Mouse (Mus musculus) neural tube, embryonic 15.5 days (tissue): ENCODE measurements at regions not wholly inside any gene's neighbourhood (a gene's known extent, or its start where the extent isn't known, plus 50 kb on each side); places are given as distances from the start of the nearest gene placed in this dataset.

Experiments
- ATAC-seq: fragments of 200-750 bp; cut with Nextera tagmentation; 2 replicates; pipeline ENCODE4 v1.8.0; 2017; ENCODE audit warnings: mild to moderate bottlenecking, moderate TSS enrichment, moderate library complexity; ENCODE audit not compliant: low FRiP score
- H3K27ac ChIP-seq: fragments of 300-500 bp; sonication (generic); replicated peaks from 2 replicates; pipeline ENCODE4 v1.5.1; 2015; ENCODE audit warnings: mild to moderate bottlenecking, inconsistent platforms
- H3K27me3 ChIP-seq: fragments of 300-500 bp; sonication (generic); replicated peaks from 2 replicates; pipeline ENCODE4 v1.6.1; 2015; ENCODE audit warnings: inconsistent platforms
- H3K36me3 ChIP-seq: fragments of 300-500 bp; sonication (generic); 2 replicates; pipeline ENCODE4 v1.6.1; 2015; ENCODE audit warnings: inconsistent platforms
- H3K4me1 ChIP-seq: fragments of 300-500 bp; sonication (generic); 2 replicates; pipeline ENCODE4 v1.6.1; 2015; ENCODE audit warnings: inconsistent platforms
- H3K4me2 ChIP-seq: fragments of 300-500 bp; sonication (generic); 2 replicates; pipeline ENCODE4 v1.6.1; 2015; ENCODE audit warnings: inconsistent platforms, mild to moderate bottlenecking, moderate library complexity
- H3K4me3 ChIP-seq: fragments of 300-500 bp; sonication (generic); replicated peaks from 2 replicates; pipeline ENCODE4 v1.5.1; 2015; ENCODE audit warnings: mild to moderate bottlenecking, inconsistent platforms
- H3K9ac ChIP-seq: fragments of 300-500 bp; sonication (generic); replicated peaks from 2 replicates; pipeline ENCODE4 v1.6.1; 2015; ENCODE audit warnings: mild to moderate bottlenecking, inconsistent platforms
- H3K9me3 ChIP-seq: fragments of 300-500 bp; sonication (generic); replicated peaks from 2 replicates; pipeline ENCODE4 v1.6.1; 2016; ENCODE audit warnings: inconsistent platforms
- WGBS: fragments of 180-500 bp; shearing (Covaris S2); methylation state at CpG from one replicate; pipeline ENCODE4 v1.1.7; 2015; ENCODE audit warnings: mixed read lengths; 5-methylcytosine and 5-hydroxymethylcytosine counted together

DNA sequence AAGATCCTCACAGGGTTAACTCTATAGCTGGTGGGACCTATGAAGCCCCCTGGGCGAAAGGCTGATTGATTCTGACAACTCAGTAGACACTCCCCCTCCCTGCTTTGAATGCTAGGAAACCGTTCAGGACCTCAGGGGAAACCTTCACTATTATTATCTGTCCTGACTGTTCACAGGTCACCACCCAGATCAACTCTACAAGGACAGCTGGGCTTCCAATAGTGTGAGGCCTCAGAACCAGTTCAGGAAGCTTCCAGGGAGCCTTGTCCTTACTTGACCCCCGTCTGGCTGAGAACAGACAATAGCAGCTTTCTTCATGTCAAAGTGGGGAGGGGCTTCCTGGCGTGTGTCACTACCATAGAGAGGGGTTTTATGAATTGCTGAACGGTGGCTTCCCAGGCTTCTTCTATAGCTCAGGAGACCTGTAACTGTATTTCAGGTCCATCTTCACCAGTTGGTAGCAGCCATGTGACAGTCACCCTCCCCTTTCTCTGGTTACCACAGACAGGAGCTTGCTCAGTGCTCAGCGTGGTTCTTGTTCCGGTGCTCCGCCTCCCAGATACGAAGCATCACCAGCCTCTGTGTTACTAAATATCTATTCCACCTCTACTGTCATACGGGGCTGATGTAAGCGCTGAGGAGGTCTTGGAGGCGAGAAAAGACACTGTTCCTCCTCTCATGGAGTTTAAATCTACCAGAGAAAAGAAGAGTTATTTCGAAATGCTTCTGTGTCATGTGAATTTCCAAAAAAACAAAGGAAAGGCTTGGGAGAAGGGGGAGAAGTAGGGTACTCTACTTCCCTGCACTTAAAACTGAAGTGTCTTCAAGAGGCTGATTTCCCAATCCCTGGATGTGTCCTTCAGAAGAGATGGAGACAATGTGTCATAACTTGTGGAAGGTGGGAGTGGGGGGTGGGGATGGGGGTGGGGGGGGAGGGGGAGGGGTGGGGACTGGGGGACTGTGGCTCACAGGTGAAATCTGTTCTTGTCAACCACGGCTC is 96.9 kb downstream of the Vcpkmt start:
- no peaks in the 10 kb centered on the region for H3K36me3 ChIP-seq
- no peak overlapping the region for H3K9ac ChIP-seq
- H3K27ac ChIP-seq: no peak overlapping the region
- H3K9me3 ChIP-seq: no peaks in the 10 kb centered on the region
- H3K4me2 ChIP-seq: peak overlapping the region; percentile 25
- H3K4me1 ChIP-seq: peaks cover 9% of the 10 kb centered on the region
- 31% methylated on average over 14 of the region's 14 CpGs for WGBS
- ATAC-seq: peak; percentile 41; the same call in 1 of the 2 replicates
- peak overlapping the region; percentile 2; the same call in 1 of the 2 replicates for H3K4me3 ChIP-seq
- H3K27me3 ChIP-seq: no peaks in the 10 kb centered on the region

DNA sequence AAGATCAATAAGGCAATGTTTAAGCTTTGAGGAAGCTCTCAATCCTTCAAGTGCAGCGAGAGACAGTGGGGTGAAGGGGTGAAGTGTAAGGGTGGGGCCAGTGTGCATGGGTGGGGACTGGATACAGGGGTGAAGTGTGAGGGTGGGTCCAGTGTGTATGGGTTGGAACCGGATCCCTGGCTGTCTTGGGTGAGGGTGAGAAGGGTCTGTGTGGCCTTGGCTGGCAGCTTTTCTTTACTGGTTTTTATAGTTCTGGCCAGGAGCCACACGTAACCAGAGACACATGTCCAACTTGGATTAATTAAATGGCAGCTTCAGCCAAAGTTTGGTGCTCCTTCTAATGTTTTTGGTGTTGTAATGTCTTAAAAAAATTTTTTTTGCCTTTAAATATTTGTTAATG is 101.4 kb downstream of the Vcpkmt start:
- H3K27ac ChIP-seq: no peak overlapping the region

DNA sequence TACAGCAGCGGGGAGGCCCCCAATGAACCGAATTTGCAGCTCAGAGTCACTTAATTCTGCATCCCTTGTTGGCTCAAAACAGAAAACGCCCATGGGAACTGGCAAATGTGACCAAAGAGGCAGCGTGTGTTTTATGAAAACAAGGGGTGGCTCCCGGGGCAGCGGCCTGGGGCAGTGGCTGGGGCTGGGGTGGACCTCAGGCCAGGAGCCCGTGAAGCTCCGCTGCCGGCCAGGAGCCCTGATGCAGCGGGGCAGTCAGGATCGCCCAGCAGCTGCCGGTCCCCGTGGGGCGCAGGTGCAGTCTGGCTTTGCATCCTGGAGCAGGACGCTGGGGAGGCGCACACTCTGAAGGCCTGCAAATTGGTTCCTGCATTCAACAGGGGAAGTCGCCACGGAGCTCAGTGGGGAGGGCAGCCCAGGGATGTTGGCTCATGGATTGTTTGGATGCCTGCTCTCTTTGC is 104.4 kb upstream of the Gm9887 start:
- Histone ChIP-seq H3K9me3 (no peaks in the 10 kb centered on the region), H3K9ac (0 out of 2 replicates have a peak overlapping the region, but pooled peaks have one; percentile 34), H3K4me3 (peak overlapping the region; percentile 13; the same call in 1 of the 2 replicates), H3K4me1 (peaks cover 24% of the 10 kb centered on the region), H3K36me3 (no peaks in the 10 kb centered on the region), H3K27ac (peak overlapping the region; percentile 46), H3K27me3 (no peaks in the 10 kb centered on the region), H3K4me2 (peak overlapping the region; percentile 53)
- ATAC-seq: no peak
- WGBS: 6% methylated on average over 18 of the region's 18 CpGs

More for the DNA sequence above, 101.4 kb downstream of the Vcpkmt start:
- Histone ChIP-seq H3K9ac (no peak overlapping the region), H3K36me3 (no peaks in the 10 kb centered on the region), H3K27me3 (no peaks in the 10 kb centered on the region), H3K4me3 (no peak overlapping the region), H3K4me1 (peaks cover 18% of the 10 kb centered on the region), H3K9me3 (no peaks in the 10 kb centered on the region), H3K4me2 (no peak overlapping the region)
- WGBS: 89% methylated on average over 3 of the region's 3 CpGs
- no peak for ATAC-seq

DNA sequence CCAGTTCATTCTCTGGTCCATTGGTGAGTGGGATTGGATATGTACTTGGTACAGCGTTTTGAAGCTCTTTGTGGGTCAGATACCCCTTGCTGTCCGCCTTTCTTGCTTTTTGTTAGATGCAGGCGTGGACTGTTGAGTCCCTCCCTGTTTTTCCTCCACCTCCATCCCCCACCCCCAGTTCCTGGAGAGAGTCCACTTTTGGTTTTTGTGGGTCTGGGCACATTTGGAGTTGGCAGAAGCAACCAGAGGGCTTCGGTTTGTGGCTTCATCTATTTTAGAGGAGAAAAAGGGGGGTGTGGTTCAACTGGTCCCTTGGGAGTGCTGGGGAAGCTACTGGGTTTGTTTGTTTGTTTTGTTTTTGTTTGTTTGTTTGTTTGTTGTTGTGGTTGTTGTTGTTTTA is 103.9 kb upstream of the Gm9887 start:
- H3K9ac ChIP-seq: no peak overlapping the region
- H3K4me2 ChIP-seq: peak overlapping the region; percentile 53
- H3K27me3 ChIP-seq: no peaks in the 10 kb centered on the region
- H3K36me3 ChIP-seq: no peaks in the 10 kb centered on the region
- H3K9me3 ChIP-seq: no peaks in the 10 kb centered on the region
- H3K27ac ChIP-seq: no peak overlapping the region
- peaks cover 24% of the 10 kb centered on the region for H3K4me1 ChIP-seq
- no peak for ATAC-seq
- WGBS: 64% methylated on average over 4 of the region's 4 CpGs
- no peak overlapping the region for H3K4me3 ChIP-seq

DNA sequence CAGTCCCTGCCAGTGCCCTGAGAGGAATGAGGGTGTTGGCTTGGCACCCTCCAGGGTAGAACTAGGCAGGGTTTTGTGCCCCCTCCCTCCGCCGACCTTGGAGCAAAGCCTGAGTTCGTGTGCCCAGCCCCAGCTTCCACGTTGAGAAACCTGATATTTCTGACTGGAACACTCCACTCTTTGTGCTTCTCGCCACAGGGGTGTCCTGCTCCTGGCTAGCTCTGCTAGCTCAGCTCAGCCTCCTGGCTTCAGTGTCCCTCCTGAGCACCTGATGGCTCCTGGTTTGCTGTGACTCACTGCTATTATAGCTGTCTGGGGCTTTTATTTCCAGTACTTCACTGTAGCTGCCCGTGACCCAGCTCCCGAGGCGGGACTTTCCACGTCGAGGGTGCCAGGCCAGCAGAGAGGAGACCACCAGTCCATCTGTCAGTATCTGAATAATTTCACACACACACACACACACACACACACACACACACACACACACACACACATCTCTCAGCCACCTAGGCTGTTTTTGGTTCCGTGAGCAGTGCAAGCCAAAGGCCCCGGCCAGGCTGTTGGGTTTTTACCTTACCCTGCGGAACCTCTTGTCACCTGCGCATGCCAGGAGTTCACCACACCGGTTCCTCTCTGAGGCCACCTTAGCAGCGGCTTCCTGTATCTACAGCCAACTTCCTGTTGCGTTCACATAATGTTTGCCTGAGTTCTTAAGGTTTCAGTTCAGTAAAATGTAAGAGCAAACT is 102.8 kb upstream of the Gm9887 start:
- Histone ChIP-seq H3K9ac (no peak overlapping the region), H3K4me3 (no peak overlapping the region), H3K4me2 (no peak overlapping the region), H3K9me3 (no peaks in the 10 kb centered on the region), H3K4me1 (peaks cover 24% of the 10 kb centered on the region), H3K27ac (no peak overlapping the region; the same call in 1 of the 2 replicates), H3K36me3 (no peaks in the 10 kb centered on the region), H3K27me3 (no peaks in the 10 kb centered on the region)
- WGBS: 66% methylated on average over 17 of the region's 17 CpGs
- no peak; the same call in 1 of the 2 replicates for ATAC-seq

DNA sequence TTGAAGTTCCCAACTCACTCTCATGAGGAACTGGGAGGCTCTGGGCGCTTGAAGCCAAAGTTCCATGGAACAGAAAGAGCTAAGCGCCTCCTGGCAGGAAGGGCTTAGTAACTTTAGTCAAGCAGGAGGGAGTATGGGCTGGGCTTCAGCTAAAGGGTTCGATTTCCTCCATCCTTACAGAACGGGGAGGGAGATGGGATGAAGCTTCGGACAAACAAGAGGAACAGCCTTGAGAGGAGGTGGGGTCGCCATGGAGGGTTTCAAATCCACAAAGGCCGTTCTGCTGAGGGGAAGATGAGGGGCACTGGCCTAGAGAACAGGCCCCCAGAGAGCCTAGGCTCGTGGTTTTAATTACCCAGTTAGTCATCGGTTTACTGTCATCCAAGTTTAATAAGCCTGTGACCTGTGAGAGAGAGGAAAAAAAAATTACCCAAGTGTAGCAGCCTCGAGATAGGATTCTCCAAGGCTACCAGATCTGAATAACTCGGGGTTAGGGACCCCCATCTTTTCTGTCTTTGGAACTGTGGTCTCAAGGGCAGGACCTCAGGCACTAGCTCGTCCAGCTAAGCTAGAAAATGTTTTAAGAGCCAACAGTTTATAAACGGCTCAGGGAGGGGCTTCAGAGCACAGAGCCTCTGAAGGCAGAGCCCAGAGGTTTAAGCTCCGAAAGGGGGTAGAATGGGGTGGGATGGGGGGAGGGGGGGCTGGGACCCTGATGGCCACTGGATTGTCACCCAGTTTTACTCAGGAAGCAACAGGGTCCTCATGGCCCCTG is 102.1 kb upstream of the Gm9887 start:
- no peaks in the 10 kb centered on the region for H3K9me3 ChIP-seq
- H3K4me1 ChIP-seq: peaks cover 24% of the 10 kb centered on the region
- no peak overlapping the region for H3K4me3 ChIP-seq
- no peaks in the 10 kb centered on the region for H3K36me3 ChIP-seq
- no peak overlapping the region for H3K9ac ChIP-seq
- no peaks in the 10 kb centered on the region for H3K27me3 ChIP-seq
- ATAC-seq: no peak
- H3K4me2 ChIP-seq: no peak overlapping the region
- 49% methylated on average over 14 of the region's 14 CpGs for WGBS
- H3K27ac ChIP-seq: no peak overlapping the region; the same call in 1 of the 2 replicates

DNA sequence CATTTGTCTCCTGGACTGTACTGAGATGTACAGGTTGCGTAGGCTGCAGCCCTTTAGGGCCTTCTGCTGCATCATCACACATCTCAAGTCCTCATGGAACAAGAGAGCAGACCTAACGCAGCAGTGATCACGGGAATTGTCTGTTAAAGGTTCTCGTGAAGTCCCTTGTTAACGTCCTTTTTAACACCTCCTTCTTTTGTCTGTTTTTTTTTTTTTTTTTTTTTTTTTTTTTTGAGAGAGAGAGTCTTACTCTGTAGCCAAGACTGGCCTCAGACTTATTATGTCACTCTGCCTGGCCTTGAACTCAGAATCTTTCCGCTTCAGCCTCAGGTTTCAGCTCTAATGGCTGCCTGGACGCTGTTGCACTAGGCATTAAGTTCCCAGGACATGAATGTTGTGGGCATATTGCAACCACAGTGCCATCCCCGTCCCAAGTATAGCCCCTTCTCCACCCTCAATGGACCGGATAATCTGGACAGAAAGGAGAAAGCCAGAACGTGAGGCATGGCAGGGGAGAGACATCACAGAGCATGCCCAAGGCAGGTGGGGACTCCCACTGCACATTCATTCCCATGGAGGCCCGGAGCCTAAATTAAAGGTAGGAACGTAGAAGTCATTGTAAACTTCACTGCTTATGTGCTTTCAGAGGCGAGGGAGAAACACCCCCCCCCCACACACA is 101.3 kb upstream of the Gm9887 start:
- Histone ChIP-seq H3K27me3 (no peaks in the 10 kb centered on the region), H3K4me1 (peaks cover 24% of the 10 kb centered on the region), H3K36me3 (no peaks in the 10 kb centered on the region), H3K9ac (no peak overlapping the region), H3K4me2 (no peak overlapping the region), H3K27ac (no peak overlapping the region; the same call in 1 of the 2 replicates), H3K4me3 (no peak overlapping the region), H3K9me3 (no peaks in the 10 kb centered on the region)
- 76% methylated on average over 13 of the region's 13 CpGs for WGBS
- no peak for ATAC-seq

DNA sequence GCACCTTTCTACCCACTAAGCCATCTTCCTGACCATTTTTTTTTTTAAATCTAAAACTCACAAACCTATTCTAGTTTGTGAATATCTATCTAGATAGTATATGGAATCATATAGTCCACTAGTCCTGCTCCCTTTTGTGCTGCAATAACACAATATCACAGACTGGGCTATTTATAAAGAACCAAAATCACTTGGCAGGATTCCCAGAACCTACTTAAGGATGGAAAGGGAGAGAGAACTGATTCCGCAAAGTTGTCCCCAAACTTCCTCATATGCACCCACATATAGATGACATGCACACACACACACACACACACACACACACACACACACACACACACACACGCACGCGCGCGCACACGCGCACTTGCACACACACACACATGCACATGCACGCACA is 100.7 kb upstream of the Gm9887 start:
- WGBS: 95% methylated on average over 9 of the region's 9 CpGs
- H3K36me3 ChIP-seq: no peaks in the 10 kb centered on the region

DNA sequence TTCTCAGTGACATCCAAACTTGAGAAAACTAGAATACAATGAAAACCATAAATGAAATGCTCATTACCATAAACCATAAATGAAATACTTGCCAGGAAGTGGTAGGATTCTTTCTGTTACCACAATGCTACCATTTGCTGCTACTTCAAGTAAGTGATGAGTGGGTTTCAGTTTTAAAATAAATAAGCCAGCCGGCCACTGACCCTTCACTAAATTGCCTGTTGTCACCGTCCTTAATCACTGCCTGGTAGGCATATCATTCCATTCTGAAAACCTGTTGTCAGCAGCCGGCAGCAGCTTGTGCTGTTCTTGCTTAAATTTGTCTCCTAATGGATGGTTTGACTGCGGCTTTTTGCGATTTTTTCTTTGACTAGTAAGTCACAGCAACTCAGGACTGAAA is 99.6 kb upstream of the Gm9887 start:
- no peaks in the 10 kb centered on the region for H3K36me3 ChIP-seq
- no peak overlapping the region for H3K4me2 ChIP-seq
- H3K4me3 ChIP-seq: no peak overlapping the region
- H3K27ac ChIP-seq: no peak overlapping the region
- no peaks in the 10 kb centered on the region for H3K27me3 ChIP-seq
- no peak overlapping the region for H3K9ac ChIP-seq
- H3K4me1 ChIP-seq: peaks cover 19% of the 10 kb centered on the region
- no peak for ATAC-seq
- no peaks in the 10 kb centered on the region for H3K9me3 ChIP-seq
- WGBS: 47% methylated on average over 5 of the region's 5 CpGs

More for the DNA sequence above, 100.7 kb upstream of the Gm9887 start:
- Histone ChIP-seq H3K4me3 (no peak overlapping the region), H3K4me1 (peaks cover 24% of the 10 kb centered on the region), H3K27ac (no peak overlapping the region), H3K9me3 (no peaks in the 10 kb centered on the region), H3K27me3 (no peaks in the 10 kb centered on the region), H3K9ac (no peak overlapping the region), H3K4me2 (no peak overlapping the region)
- ATAC-seq: no peak

DNA sequence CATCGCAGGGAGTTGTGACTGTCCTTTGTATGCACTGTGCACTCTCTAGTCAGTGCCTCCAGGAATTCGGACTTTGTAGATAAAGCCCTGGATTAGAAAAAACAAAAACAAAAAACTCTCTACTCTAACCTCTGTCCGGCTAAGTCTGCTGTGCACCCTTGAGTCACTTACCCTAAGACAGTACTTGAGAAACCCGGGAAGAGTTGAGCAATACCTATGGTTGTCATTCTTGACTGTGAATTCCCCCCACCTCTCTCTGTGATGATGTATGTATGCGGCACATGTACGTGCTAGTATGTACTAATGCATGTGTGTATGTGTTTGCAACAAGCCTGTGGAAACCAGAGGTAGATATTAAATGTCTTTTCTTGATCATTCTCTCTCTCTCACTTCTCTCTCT is 96.7 kb upstream of the Gm9887 start:
- no peak for ATAC-seq
- no peaks in the 10 kb centered on the region for H3K9me3 ChIP-seq
- no peak overlapping the region for H3K27ac ChIP-seq
- H3K4me3 ChIP-seq: no peak overlapping the region
- 89% methylated on average over 6 of the region's 6 CpGs for WGBS
- no peaks in the 10 kb centered on the region for H3K27me3 ChIP-seq
- no peaks in the 10 kb centered on the region for H3K4me1 ChIP-seq
- no peaks in the 10 kb centered on the region for H3K36me3 ChIP-seq
- no peak overlapping the region for H3K9ac ChIP-seq
- H3K4me2 ChIP-seq: no peak overlapping the region

DNA sequence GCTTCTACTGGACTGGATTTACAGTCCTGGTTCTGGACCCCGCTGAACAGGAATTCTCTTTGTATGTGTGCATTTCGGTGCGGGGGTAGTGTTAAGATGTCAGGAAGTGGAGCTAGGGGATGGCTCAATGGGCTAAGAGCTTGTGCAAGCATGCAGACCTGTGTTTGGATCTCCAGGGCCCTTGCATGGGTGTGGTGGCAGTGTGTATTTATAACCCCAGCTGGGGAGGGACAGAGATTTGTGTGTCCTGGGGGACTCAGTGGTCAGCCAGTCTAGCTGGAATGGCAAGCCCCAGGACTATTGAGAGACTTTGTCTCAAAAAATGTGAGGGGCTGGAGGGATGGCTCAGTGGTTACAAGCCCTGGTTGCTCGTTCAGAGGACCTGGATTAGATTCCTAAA is 95.1 kb upstream of the Gm9887 start:
- Histone ChIP-seq H3K4me1 (peaks cover 7% of the 10 kb centered on the region), H3K9me3 (no peaks in the 10 kb centered on the region), H3K4me3 (no peak overlapping the region), H3K4me2 (no peak overlapping the region), H3K9ac (no peak overlapping the region), H3K27ac (no peak overlapping the region), H3K36me3 (no peaks in the 10 kb centered on the region), H3K27me3 (no peaks in the 10 kb centered on the region)
- WGBS: 68% methylated on average over 4 of the region's 4 CpGs
- ATAC-seq: no peak
